Mouse (Mus musculus): ENCODE measurements around the gene Rab1a.

The Rab1a gene

GRCm38 (mm10) chr11:20247146-20247855 is 46.1 kb downstream of the Rab1a start:
- DNase-seq (ENCODE audit: low spot score in 2 of 2) = no peak

- no peak for DNase-seq (ENCODE audit: low spot score in 2 of 2)
These were observed 47.0 kb downstream of the Rab1a start for GRCm38 (mm10) chr11:20248277-20248676.

DNA sequence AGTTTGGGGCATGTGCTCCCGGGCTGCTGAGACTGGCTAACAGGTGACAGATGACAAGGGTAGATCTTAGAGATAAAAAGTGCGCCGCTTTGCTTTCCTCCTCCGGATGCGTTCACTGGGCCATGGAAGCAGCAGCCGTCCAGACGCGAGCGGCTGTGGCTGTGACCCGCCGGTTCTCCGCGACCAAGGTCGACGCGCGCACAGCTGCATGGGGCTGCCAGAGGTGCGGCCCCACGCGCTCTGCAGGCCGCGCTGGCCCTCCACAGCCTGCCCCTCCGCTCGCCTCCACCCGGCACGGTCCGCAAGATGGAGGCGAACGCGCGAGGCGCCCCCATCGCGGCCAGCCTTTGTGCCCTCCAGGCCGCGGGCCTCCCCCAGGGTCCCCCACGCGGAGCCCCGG is 47.6 kb downstream of the Rab1a start:
- no peak for DNase-seq (ENCODE audit: low spot score in 2 of 2)

DNA sequence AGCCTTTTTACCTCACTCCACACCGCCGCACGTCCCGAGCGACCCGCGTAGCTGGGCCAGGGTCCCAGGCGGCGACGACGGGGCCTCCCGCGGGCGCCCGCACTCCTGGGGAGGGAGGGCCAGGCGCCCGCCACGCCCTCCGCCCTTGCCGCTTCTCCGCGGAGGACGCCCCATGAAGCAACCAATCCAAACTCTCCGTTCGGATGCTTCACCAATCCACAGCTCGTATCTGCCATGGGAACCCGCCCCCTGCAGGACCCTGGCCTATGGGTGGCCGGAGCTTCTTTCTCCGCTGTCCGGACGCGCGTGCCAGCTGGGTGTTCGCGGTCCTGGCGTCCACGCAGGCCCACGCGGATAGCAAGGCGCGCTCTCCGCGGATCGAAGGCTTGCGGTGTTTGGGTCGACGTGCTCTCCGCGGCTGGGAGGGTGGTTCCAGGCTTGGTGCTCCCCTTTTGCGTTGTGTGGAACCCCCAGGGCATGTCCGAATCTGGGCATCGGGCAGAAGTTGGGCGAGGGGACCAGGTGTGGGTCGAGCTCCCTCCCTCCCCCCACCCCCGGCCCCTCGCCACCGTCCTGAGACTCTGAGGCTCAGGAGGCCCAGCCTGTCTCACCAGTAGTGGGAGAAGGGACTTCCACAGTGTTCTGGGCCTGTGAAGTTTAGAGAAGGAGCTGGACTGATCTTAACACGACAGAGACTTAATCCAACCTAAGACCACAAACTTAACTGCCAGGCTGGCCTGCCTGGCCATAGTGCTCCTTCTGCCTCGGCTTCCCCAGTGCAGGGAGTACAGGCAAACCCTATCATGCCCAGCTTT is 48.3 kb downstream of the Rab1a start, which contains the start of gene Cep68:
Gene Cep68, minus strand, starts transcription at position 134 of the 815 bp plus-strand sequence.
- DNase-seq (ENCODE audit: low spot score in 2 of 2) = peak; percentile 91 to 97

DNA sequence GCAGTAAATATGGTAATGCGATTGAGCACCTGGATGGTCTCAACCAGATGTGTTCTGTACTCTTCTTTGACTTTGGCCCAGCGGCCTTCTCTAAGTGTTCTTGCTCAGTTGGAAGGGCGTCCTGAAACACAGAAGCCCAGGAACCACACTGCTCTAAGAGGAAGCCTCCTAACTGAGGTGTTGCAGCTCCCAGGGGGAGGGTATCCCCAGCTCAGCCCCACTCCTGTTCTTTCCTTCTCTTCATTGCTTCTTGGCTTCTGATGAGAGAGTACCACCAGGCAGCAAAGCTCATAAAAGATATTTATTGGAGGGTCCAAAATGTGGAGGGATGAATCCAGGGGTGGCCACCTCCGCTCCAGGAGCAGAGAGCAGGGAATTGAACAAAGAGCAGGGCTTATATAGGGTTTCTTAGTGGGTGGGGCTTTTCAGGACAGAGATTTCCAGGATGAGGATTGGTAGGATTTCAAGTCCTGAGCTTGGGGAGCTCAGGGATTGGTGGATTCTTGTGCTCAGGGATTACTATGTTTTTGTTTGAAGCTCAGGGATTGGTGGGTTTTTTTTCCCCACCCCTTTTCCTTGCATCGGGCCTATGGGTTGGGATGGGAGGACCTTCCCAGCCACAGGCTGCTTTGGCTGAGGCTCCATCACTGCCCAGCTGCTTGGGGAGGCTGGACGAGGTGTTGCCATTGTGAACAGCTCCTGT is 49.4 kb downstream of the Rab1a start:
- no peak for DNase-seq (ENCODE audit: low spot score in 2 of 2)

- no peak for DNase-seq (ENCODE audit: low spot score in 2 of 2)
These were observed 51.9 kb downstream of the Rab1a start for GRCm38 (mm10) chr11:20253088-20253487.

- DNase-seq (ENCODE audit: low spot score in 2 of 2) = no peak
These were observed 53.6 kb downstream of the Rab1a start for GRCm38 (mm10) chr11:20254791-20255190.

DNA sequence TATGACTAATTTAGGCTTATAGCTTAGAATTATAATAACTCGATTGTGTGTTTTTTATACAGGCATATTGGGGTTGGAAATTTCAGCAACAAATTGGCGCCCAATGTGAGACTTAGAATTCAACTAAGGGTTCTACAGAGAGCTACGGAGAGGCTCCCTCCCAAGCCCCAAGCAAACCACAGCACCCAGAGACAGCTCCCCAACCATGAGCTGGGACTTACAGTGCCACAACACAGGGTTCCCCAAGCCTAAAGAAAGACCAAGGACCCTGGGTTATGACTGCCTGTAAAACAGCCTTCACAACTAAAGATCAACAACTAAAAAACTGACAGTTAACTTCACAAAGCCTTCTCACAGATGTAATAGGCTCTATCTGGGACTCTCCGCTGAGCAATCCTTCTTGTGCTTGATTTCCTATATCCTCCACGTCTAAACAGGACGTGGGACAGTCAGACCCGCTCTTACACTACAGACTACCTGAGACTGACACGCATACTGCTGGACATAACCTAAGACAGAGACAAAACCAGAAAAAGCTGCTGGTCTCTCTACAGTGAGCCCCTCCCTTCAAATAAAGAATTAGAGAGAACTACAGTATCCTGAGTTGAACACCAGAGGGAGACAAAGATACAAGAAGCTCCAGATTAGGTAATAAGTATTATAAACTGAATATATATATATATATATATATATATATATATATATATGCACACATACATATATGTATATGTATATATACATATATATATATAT is 61.6 kb downstream of the Rab1a start:
- DNase-seq (ENCODE audit: low spot score in 2 of 2) = no peak

DNA sequence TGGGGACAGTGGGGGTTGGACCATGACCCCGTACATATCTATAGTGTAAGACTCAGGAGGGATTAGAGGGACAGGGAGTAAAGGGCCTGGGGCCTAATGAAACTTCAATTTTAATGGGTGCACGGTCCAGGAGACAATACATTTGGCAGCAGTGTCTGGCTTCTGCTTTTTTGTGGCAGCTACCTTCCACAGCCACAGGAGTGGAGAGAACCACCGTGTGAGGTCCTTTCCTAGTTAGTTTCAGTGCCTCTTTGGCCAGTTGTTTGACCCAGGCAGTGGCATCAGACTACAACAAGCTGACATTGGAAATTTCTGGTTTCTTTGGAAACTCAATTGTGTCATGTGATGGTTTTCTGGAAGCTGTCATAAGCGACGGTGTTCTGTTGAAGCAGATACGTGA is 68.7 kb downstream of the Rab1a start:
- DNase-seq (ENCODE audit: low spot score in 2 of 2) = no peak

GRCm38 (mm10) chr11:20275974-20276373 is 74.7 kb downstream of the Rab1a start:
- DNase-seq (ENCODE audit: low spot score in 2 of 2) = no peak

Data from left cerebral cortex, adult 9 months (tissue).